Mouse (Mus musculus) neural tube, embryonic 11.5 days (tissue): Measurements from ENCODE around the gene Vps13d. TPM values are rescaled to one million over a fixed set of nuclear protein-coding genes. Genes with fewer than 3 reads are reported as not detected.

Source experiments
- ATAC-seq: fragments of 200-750 bp; cut with Nextera tagmentation; 2 replicates; pipeline ENCODE4 v1.8.0; 2017; ENCODE audit warnings: moderate number of reproducible peaks, mild to moderate bottlenecking, moderate TSS enrichment, moderate library complexity; ENCODE audit not compliant: insufficient read depth, low FRiP score, low TSS enrichment
- DNase-seq: peaks from one replicate; pipeline ENCODE4 v3.0.0-alpha.2; 2015; ENCODE audit warnings: low spot score
- H3K27ac ChIP-seq: fragments of 300-500 bp; sonication (generic); 2 replicates; pipeline ENCODE4 v1.5.1; 2014; ENCODE audit warnings: low read depth, mild to moderate bottlenecking, low read length
- H3K27me3 ChIP-seq: fragments of 300-500 bp; sonication (generic); 2 replicates; pipeline ENCODE4 v1.6.1; 2014; ENCODE audit warnings: mild to moderate bottlenecking, low read length, mixed read lengths; ENCODE audit not compliant: control insufficient read depth, insufficient read depth
- H3K36me3 ChIP-seq: fragments of 300-500 bp; sonication (generic); 2 replicates; pipeline ENCODE4 v1.6.1; 2014; ENCODE audit warnings: mild to moderate bottlenecking, low read length, moderate library complexity, mixed read lengths; ENCODE audit not compliant: control insufficient read depth, insufficient read depth
- H3K4me1 ChIP-seq: fragments of 300-500 bp; sonication (generic); 2 replicates; pipeline ENCODE4 v1.6.1; 2014; ENCODE audit warnings: low read length, mixed read lengths; ENCODE audit not compliant: control insufficient read depth, insufficient read depth
- H3K4me2 ChIP-seq: fragments of 300-500 bp; sonication (generic); 2 replicates; pipeline ENCODE4 v1.6.1; 2014; ENCODE audit warnings: low read depth, mild to moderate bottlenecking, moderate library complexity
- H3K4me3 ChIP-seq: fragments of 300-500 bp; sonication (generic); 2 replicates; pipeline ENCODE4 v1.5.1; 2014; ENCODE audit warnings: low read depth, low read length
- H3K9ac ChIP-seq: fragments of 300-500 bp; sonication (generic); 2 replicates; pipeline ENCODE4 v1.6.1; 2014; ENCODE audit warnings: mild to moderate bottlenecking, low read length
- H3K9me3 ChIP-seq: fragments of 300-500 bp; sonication (generic); 2 replicates; pipeline ENCODE4 v1.6.1; 2016; ENCODE audit warnings: low read length; ENCODE audit not compliant: control insufficient read depth
- WGBS: fragments of 180-500 bp; shearing (Covaris S2); extraction: QIAGEN DNeasy Blood & Tissue Kit; methylation state at CpG from one replicate; pipeline ENCODE4 v1.1.7; 2014; 5-methylcytosine and 5-hydroxymethylcytosine counted together
- polyA plus RNA-seq: library from polyadenylated mRNA; unstranded; fragments of >200 nt; fragmentation: Nextera tagmentation; extraction: Ambion mirVana; gene quantifications from 2 replicates; pipeline ENCODE4 v1.2.1, GENCODE M21; 2014

The Vps13d gene
- polyA plus RNA-seq, 1 experiment from 2014 or later, result 14.3 TPM

- no peaks in the 10 kb centered on the region; the same call in 1 of the 2 replicates for H3K36me3 ChIP-seq
- H3K4me2 ChIP-seq, result no peak overlapping the region
- H3K4me1 ChIP-seq, result peaks cover 17% of the 10 kb centered on the region
- peak overlapping the region; percentile 65; the same call in 1 of the 2 replicates for H3K27ac ChIP-seq
- WGBS, result 34% methylated on average over 8 of the region's 8 CpGs
- no peak overlapping the region; the same call in 1 of the 2 replicates for H3K9ac ChIP-seq
- no peak overlapping the region for H3K4me3 ChIP-seq
- DNase-seq, result peak; percentile 45
- no peaks in the 10 kb centered on the region for H3K9me3 ChIP-seq
- no peaks in the 10 kb centered on the region for H3K27me3 ChIP-seq
- ATAC-seq, result peak; percentile 64
These were observed 144.1 kb downstream of the Vps13d start for GRCm38 (mm10) chr4:145050518-145051208.

GRCm38 (mm10) chr4:145047964-145048363 is 146.8 kb downstream of the Vps13d start:
- Histone ChIP-seq H3K9me3 (no peaks in the 10 kb centered on the region), H3K4me2 (no peak overlapping the region), H3K4me1 (peaks cover 17% of the 10 kb centered on the region), H3K27ac (no peak overlapping the region), H3K27me3 (no peaks in the 10 kb centered on the region), H3K9ac (no peak overlapping the region), H3K36me3 (peaks cover 8% of the 10 kb centered on the region), H3K4me3 (no peak overlapping the region)
- 80% methylated on average over 5 of the region's 5 CpGs for WGBS
- ATAC-seq, result no peak
- no peak for DNase-seq

- Histone ChIP-seq H3K27ac (no peak overlapping the region), H3K9ac (no peak overlapping the region; the same call in 1 of the 2 replicates), H3K36me3 (peaks cover 9% of the 10 kb centered on the region), H3K27me3 (no peaks in the 10 kb centered on the region), H3K4me1 (peaks cover 6% of the 10 kb centered on the region; the same call in 1 of the 2 replicates), H3K9me3 (no peaks in the 10 kb centered on the region), H3K4me3 (no peak overlapping the region), H3K4me2 (no peak overlapping the region)
- ATAC-seq, result no peak
- no peak for DNase-seq
- WGBS, result 73% methylated on average over 7 of the region's 8 CpGs
These were observed 148.8 kb downstream of the Vps13d start for GRCm38 (mm10) chr4:145046032-145046401.

- peaks cover 9% of the 10 kb centered on the region for H3K36me3 ChIP-seq
- H3K27ac ChIP-seq, result no peak overlapping the region
- H3K4me2 ChIP-seq, result no peak overlapping the region
- no peaks in the 10 kb centered on the region for H3K9me3 ChIP-seq
- WGBS, result 75% methylated on average over 5 of the region's 5 CpGs
- H3K4me3 ChIP-seq, result no peak overlapping the region
- peaks cover 1% of the 10 kb centered on the region; the same call in 1 of the 2 replicates for H3K4me1 ChIP-seq
- H3K27me3 ChIP-seq, result no peaks in the 10 kb centered on the region
- no peak for DNase-seq
- no peak overlapping the region for H3K9ac ChIP-seq
- ATAC-seq, result no peak
These were observed 149.3 kb downstream of the Vps13d start for GRCm38 (mm10) chr4:145045312-145046031.

- H3K4me3 ChIP-seq, result no peak overlapping the region
- ATAC-seq, result no peak
- 53% methylated on average over 6 of the region's 6 CpGs for WGBS
These were observed 153.5 kb downstream of the Vps13d start for GRCm38 (mm10) chr4:145041223-145041870.

GRCm38 (mm10) chr4:145037631-145038416 is 157.0 kb downstream of the Vps13d start:
- H3K4me2 ChIP-seq, result no peak overlapping the region
- no peaks in the 10 kb centered on the region for H3K9me3 ChIP-seq
- ATAC-seq (no peak), DNase-seq (no peak)
- H3K4me1 ChIP-seq, result peaks cover 25% of the 10 kb centered on the region
- H3K4me3 ChIP-seq, result no peak overlapping the region
- no peaks in the 10 kb centered on the region for H3K27me3 ChIP-seq
- H3K36me3 ChIP-seq, result no peaks in the 10 kb centered on the region; the same call in 1 of the 2 replicates
- WGBS, result 91% methylated on average over 5 of the region's 5 CpGs
- H3K27ac ChIP-seq, result no peak overlapping the region
- H3K9ac ChIP-seq, result no peak overlapping the region

More at GRCm38 (mm10) chr4:145041223-145041870, 153.5 kb downstream of the Vps13d start:
- no peak overlapping the region for H3K9ac ChIP-seq
- H3K27ac ChIP-seq, result no peak overlapping the region
- H3K36me3 ChIP-seq, result peaks cover 9% of the 10 kb centered on the region
- no peaks in the 10 kb centered on the region for H3K4me1 ChIP-seq
- H3K27me3 ChIP-seq, result no peaks in the 10 kb centered on the region
- H3K9me3 ChIP-seq, result no peaks in the 10 kb centered on the region
- no peak overlapping the region for H3K4me2 ChIP-seq
- DNase-seq, result no peak

- Histone ChIP-seq H3K4me2 (no peak overlapping the region), H3K9me3 (no peaks in the 10 kb centered on the region), H3K9ac (no peak overlapping the region), H3K4me3 (no peak overlapping the region), H3K36me3 (no peaks in the 10 kb centered on the region; the same call in 1 of the 2 replicates), H3K27me3 (no peaks in the 10 kb centered on the region), H3K4me1 (peaks cover 28% of the 10 kb centered on the region), H3K27ac (no peak overlapping the region)
- 74% methylated on average over 3 of the region's 3 CpGs for WGBS
- no peak for DNase-seq
- no peak for ATAC-seq
These were observed 157.8 kb downstream of the Vps13d start for GRCm38 (mm10) chr4:145037006-145037405.

- no peak overlapping the region for H3K4me3 ChIP-seq
- no peaks in the 10 kb centered on the region for H3K9me3 ChIP-seq
- no peaks in the 10 kb centered on the region for H3K27me3 ChIP-seq
- no peaks in the 10 kb centered on the region for H3K36me3 ChIP-seq
- H3K4me2 ChIP-seq, result no peak overlapping the region
- DNase-seq (no peak), ATAC-seq (no peak)
- peak overlapping the region; percentile 68 for H3K27ac ChIP-seq
- peaks cover 28% of the 10 kb centered on the region for H3K4me1 ChIP-seq
- 55% methylated on average over 3 of the region's 3 CpGs for WGBS
- H3K9ac ChIP-seq, result no peak overlapping the region
These were observed 159.4 kb downstream of the Vps13d start for GRCm38 (mm10) chr4:145035450-145035849.
